Mouse (Mus musculus) myocyte (in vitro differentiated cells): ENCODE results near the gene Lim2. TPM values are rescaled to one million over a fixed set of nuclear protein-coding genes. Genes with fewer than 3 reads are reported as not detected.

Experiments
- H3K27me3 ChIP-seq: one replicate; pipeline ENCODE4 v1.6.1; 2011; ENCODE audit not compliant: control insufficient read depth, insufficient read depth, insufficient read length
- H3K36me3 ChIP-seq: one replicate; pipeline ENCODE4 v1.6.1; 2011; ENCODE audit not compliant: control insufficient read depth, insufficient read depth
- H3K4me2 ChIP-seq: one replicate; pipeline ENCODE4 v1.6.1; 2011; ENCODE audit warnings: low read depth, control low read depth
- H3K4me3 ChIP-seq: one replicate; pipeline ENCODE4 v1.5.1; 2011; ENCODE audit warnings: mild to moderate bottlenecking, control low read depth, moderate library complexity
- H3K79me2 ChIP-seq: one replicate; pipeline ENCODE4 v1.6.1; 2011; ENCODE audit not compliant: control insufficient read depth, insufficient read depth
- H3ac ChIP-seq: one replicate; pipeline ENCODE4 v1.6.1; 2011; ENCODE audit not compliant: control insufficient read depth, insufficient read length
- CEBPB ChIP-seq: IDR thresholded peaks from 2 replicates; pipeline ENCODE4 v1.6.1; 2011; ENCODE audit warnings: mild to moderate bottlenecking, moderate library complexity; ENCODE audit not compliant: poor library complexity, insufficient read depth, severe bottlenecking
- E2F4 ChIP-seq: IDR thresholded peaks from one replicate; pipeline ENCODE4 v1.6.1; 2011; ENCODE audit warnings: mild to moderate bottlenecking, control low read depth, moderate library complexity; ENCODE audit not compliant: insufficient read depth
- MAX ChIP-seq: IDR thresholded peaks from one replicate; pipeline ENCODE4 v1.6.1; 2011; ENCODE audit warnings: low read depth, mild to moderate bottlenecking, control low read depth
- MYOD1 ChIP-seq, 3 experiments: IDR thresholded peaks; one replicate each; pipeline ENCODE4 v1.6.1; 2011; ENCODE audit warnings: control low read depth in 2 of 3, low read depth in 2 of 3, mild to moderate bottlenecking in 2 of 3, moderate library complexity in 1 of 3; ENCODE audit not compliant: insufficient read length in 2 of 3, control insufficient read depth in 1 of 3
- MYOG ChIP-seq, 3 experiments: IDR thresholded peaks; one replicate each; pipeline ENCODE4 v1.6.1; 2011; ENCODE audit warnings: control low read depth in 2 of 3, low read depth in 2 of 3, mild to moderate bottlenecking in 2 of 3; ENCODE audit not compliant: insufficient read length in 2 of 3, control insufficient read depth in 1 of 3, insufficient read depth in 1 of 3
- POLR2A ChIP-seq: IDR thresholded peaks from one replicate; pipeline ENCODE4 v1.6.1; 2011; ENCODE audit warnings: low read depth, mild to moderate bottlenecking, control low read depth, moderate library complexity; ENCODE audit not compliant: insufficient read length
- POLR2AphosphoS2 ChIP-seq: IDR thresholded peaks from one replicate; pipeline ENCODE4 v1.6.1; 2011; ENCODE audit warnings: low read depth, control low read depth; ENCODE audit not compliant: insufficient read length
- REST ChIP-seq: IDR thresholded peaks from one replicate; pipeline ENCODE4 v1.6.1; 2011; ENCODE audit warnings: mild to moderate bottlenecking, control low read depth, moderate library complexity; ENCODE audit not compliant: insufficient read depth, insufficient read length
- SRF ChIP-seq: IDR thresholded peaks from one replicate; pipeline ENCODE4 v1.6.1; 2011; ENCODE audit warnings: low read depth; ENCODE audit not compliant: control insufficient read depth, insufficient read length
- TCF12 ChIP-seq: IDR thresholded peaks from one replicate; pipeline ENCODE4 v1.6.1; 2011; ENCODE audit warnings: mild to moderate bottlenecking, control low read depth; ENCODE audit not compliant: poor library complexity, insufficient read depth, severe bottlenecking
- TCF3 ChIP-seq: IDR thresholded peaks from one replicate; pipeline ENCODE4 v1.6.1; 2011; ENCODE audit warnings: low read depth, control low read depth; ENCODE audit not compliant: insufficient read length
- USF1 ChIP-seq: IDR thresholded peaks from one replicate; pipeline ENCODE4 v1.6.1; 2011; ENCODE audit warnings: low read depth, mild to moderate bottlenecking, control low read depth, moderate library complexity
- polyA plus RNA-seq: library from polyadenylated mRNA; unstranded; fragments of >200 nt; fragmentation: generic; extraction: Trizol; gene quantifications from one replicate; pipeline ENCODE4 v1.2.1, GENCODE M21; 2012; ENCODE audit warnings: missing spikeins

The Lim2 gene
- polyA plus RNA-seq, 1 experiment, result not detected

GRCm38 (mm10) chr7:43422995-43423617 lies 4.4 kb upstream of the Lim2 start:
- Histone ChIP-seq H3K36me3 (no peaks in the 10 kb centered on the region), H3K79me2 (no peaks in the 10 kb centered on the region), H3ac (no peak overlapping the region), H3K4me3 (no peak overlapping the region), H3K27me3 (no peaks in the 10 kb centered on the region), H3K4me2 (no peak overlapping the region)
- no peak for TF ChIP-seq CEBPB
- no peak for TF ChIP-seq USF1
- no peak for TF ChIP-seq E2F4
- TF ChIP-seq TCF12, result no peak
- TF ChIP-seq MYOG (IDR thresholded peaks at IDR 0.05; ENCODE audit: control insufficient read depth in 1 of 3, insufficient read depth in 1 of 3, insufficient read length in 2 of 3, low read depth in 2 of 3), result no peak
- TF ChIP-seq POLR2A, result no peak
- no peak for TF ChIP-seq MYOD1 (IDR thresholded peaks at IDR 0.05; ENCODE audit: control insufficient read depth in 1 of 3, insufficient read length in 2 of 3, low read depth in 2 of 3)
- TF ChIP-seq SRF, result no peak
- TF ChIP-seq MAX, result no peak
- no peak for TF ChIP-seq REST
- TF ChIP-seq POLR2AphosphoS2, result no peak
- no peak for TF ChIP-seq TCF3

GRCm38 (mm10) chr7:43423991-43424625 lies 3.4 kb upstream of the Lim2 start:
- TF ChIP-seq REST, result no peak
- TF ChIP-seq MAX, result no peak
- H3K4me2 ChIP-seq, result no peak overlapping the region

GRCm38 (mm10) chr7:43429500-43429899 lies 2.0 kb downstream of the Lim2 start:
- TF ChIP-seq CEBPB, result no peak
- Histone ChIP-seq H3K79me2 (no peaks in the 10 kb centered on the region), H3K4me2 (no peak overlapping the region), H3K36me3 (no peaks in the 10 kb centered on the region), H3K27me3 (no peaks in the 10 kb centered on the region), H3ac (no peak overlapping the region), H3K4me3 (no peak overlapping the region)

More at GRCm38 (mm10) chr7:43423991-43424625, 3.4 kb upstream of the Lim2 start:
- no peaks in the 10 kb centered on the region for H3K79me2 ChIP-seq
- no peak overlapping the region for H3ac ChIP-seq
- H3K36me3 ChIP-seq, result no peaks in the 10 kb centered on the region
- no peaks in the 10 kb centered on the region for H3K27me3 ChIP-seq
- no peak overlapping the region for H3K4me3 ChIP-seq

GRCm38 (mm10) chr7:43432891-43433290 lies 5.4 kb downstream of the Lim2 start:
- Histone ChIP-seq H3K36me3 (no peaks in the 10 kb centered on the region), H3K4me2 (no peak overlapping the region), H3K27me3 (no peaks in the 10 kb centered on the region), H3K79me2 (no peaks in the 10 kb centered on the region), H3K4me3 (no peak overlapping the region), H3ac (no peak overlapping the region)
- no peak for TF ChIP-seq MYOG (IDR thresholded peaks at IDR 0.05; ENCODE audit: control insufficient read depth in 1 of 3, insufficient read depth in 1 of 3, insufficient read length in 2 of 3, low read depth in 2 of 3)
- TF ChIP-seq CEBPB, result no peak
- no peak for TF ChIP-seq E2F4
- TF ChIP-seq MAX, result no peak
- TF ChIP-seq SRF, result no peak
- no peak for TF ChIP-seq USF1
- TF ChIP-seq MYOD1 (IDR thresholded peaks at IDR 0.05; ENCODE audit: control insufficient read depth in 1 of 3, insufficient read length in 2 of 3, low read depth in 2 of 3), result no peak
- TF ChIP-seq POLR2AphosphoS2, result no peak
- no peak for TF ChIP-seq REST
- no peak for TF ChIP-seq TCF3
- TF ChIP-seq TCF12, result no peak
- TF ChIP-seq POLR2A, result no peak

GRCm38 (mm10) chr7:43434676-43435075 lies 7.2 kb downstream of the Lim2 start:
- TF ChIP-seq MAX (no peak), POLR2AphosphoS2 (no peak), POLR2A (no peak), TCF12 (no peak), MYOG (IDR thresholded peaks at IDR 0.05; ENCODE audit: control insufficient read depth in 1 of 3, insufficient read depth in 1 of 3, insufficient read length in 2 of 3, low read depth in 2 of 3) (no peak), E2F4 (no peak), TCF3 (no peak), MYOD1 (IDR thresholded peaks at IDR 0.05; ENCODE audit: control insufficient read depth in 1 of 3, insufficient read length in 2 of 3, low read depth in 2 of 3) (no peak), USF1 (no peak), CEBPB (no peak), REST (no peak), SRF (no peak)
- Histone ChIP-seq H3K4me2 (no peak overlapping the region), H3K27me3 (no peaks in the 10 kb centered on the region), H3K79me2 (no peaks in the 10 kb centered on the region), H3K36me3 (no peaks in the 10 kb centered on the region), H3ac (no peak overlapping the region), H3K4me3 (no peak overlapping the region)
